Mouse (Mus musculus) limb, embryonic 14.5 days (tissue): ENCODE measurements around the gene Slc26a9. TPM values are rescaled to one million over a fixed set of nuclear protein-coding genes. Genes with fewer than 3 reads are reported as not detected.
A peak's percentile ranks its signal among the peaks of the same experiment; 100 is the strongest.

Source experiments
- ATAC-seq: fragments of 200-750 bp; cut with Nextera tagmentation; 2 replicates; pipeline ENCODE4 v1.8.0; 2017; ENCODE audit warnings: low read depth, moderate number of reproducible peaks, moderate TSS enrichment; ENCODE audit not compliant: low FRiP score
- DNase-seq: peaks from one replicate; pipeline ENCODE4 v3.0.0-alpha.2; 2015; ENCODE audit warnings: low spot score
- H3K27ac ChIP-seq: fragments of 300-500 bp; sonication (generic); replicated peaks from 2 replicates; pipeline ENCODE4 v1.5.1; 2014; ENCODE audit warnings: low read depth, mild to moderate bottlenecking, low read length, moderate library complexity, mixed read lengths
- H3K27me3 ChIP-seq: fragments of 300-500 bp; sonication (generic); 2 replicates; pipeline ENCODE4 v1.6.1; 2014; ENCODE audit warnings: low read length, mixed read lengths; ENCODE audit not compliant: control insufficient read depth, insufficient read depth
- H3K36me3 ChIP-seq: fragments of 300-500 bp; sonication (generic); 2 replicates; pipeline ENCODE4 v1.6.1; 2014; ENCODE audit warnings: mild to moderate bottlenecking, low read length, moderate library complexity, mixed read lengths; ENCODE audit not compliant: control insufficient read depth, insufficient read depth
- H3K4me1 ChIP-seq: fragments of 300-500 bp; sonication (generic); 2 replicates; pipeline ENCODE4 v1.6.1; 2014; ENCODE audit warnings: antibody characterized with exemption, low read length, mixed read lengths; ENCODE audit not compliant: control insufficient read depth, insufficient read depth
- H3K4me2 ChIP-seq: fragments of 300-500 bp; sonication (generic); replicated peaks from 2 replicates; pipeline ENCODE4 v1.6.1; 2014; ENCODE audit warnings: low read depth, mild to moderate bottlenecking, low read length, moderate library complexity; ENCODE audit not compliant: severe bottlenecking
- H3K4me3 ChIP-seq: fragments of 300-500 bp; sonication (generic); replicated peaks from 2 replicates; pipeline ENCODE4 v1.5.1; 2014; ENCODE audit warnings: low read length
- H3K9ac ChIP-seq: fragments of 300-500 bp; sonication (generic); 2 replicates; pipeline ENCODE4 v1.6.1; 2014; ENCODE audit warnings: mild to moderate bottlenecking, low read depth, low read length, moderate library complexity; ENCODE audit not compliant: severe bottlenecking
- H3K9me3 ChIP-seq: fragments of 300-500 bp; sonication (generic); 2 replicates; pipeline ENCODE4 v1.6.1; 2016; ENCODE audit warnings: low read length; ENCODE audit not compliant: control insufficient read depth
- POLR2A ChIP-seq: fragments of 200-500 bp; IDR thresholded peaks from 2 replicates; pipeline ENCODE4 v1.8.0; 2012; ENCODE audit warnings: inconsistent platforms, mild to moderate bottlenecking, moderate library complexity, borderline replicate concordance; ENCODE audit not compliant: insufficient read depth, insufficient read length; ENCODE audit errors: extremely low read depth
- WGBS: fragments of 180-500 bp; shearing (Covaris S2); extraction: QIAGEN DNeasy Blood & Tissue Kit; methylation state at CpG from one replicate; pipeline ENCODE4 v1.1.7; 2014; 5-methylcytosine and 5-hydroxymethylcytosine counted together
- polyA plus RNA-seq, 2 experiments: library from polyadenylated mRNA; depleted of rRNA in 1 of 2; stranded (reverse) in 1 of 2; unstranded in 1 of 2; fragments of >200 nt; fragmentation: Nextera tagmentation in 1 of 2; extraction: Ambion mirVana in 1 of 2; gene quantifications; 2 replicates each; pipeline versions ENCODE4 v1.2.1 to v1.2.3; 2012 to 2014

Gene Slc26a9
- polyA plus RNA-seq, 2 experiments, result 0.03 TPM; not detected in 1

- H3K9ac ChIP-seq, result no peak overlapping the region
- 27% methylated on average over 2 of the region's 2 CpGs for WGBS
- H3K4me3 ChIP-seq, result no peak overlapping the region
- no peaks in the 10 kb centered on the region for H3K36me3 ChIP-seq
- H3K4me1 ChIP-seq, result no peaks in the 10 kb centered on the region
- H3K4me2 ChIP-seq, result no peak overlapping the region
- H3K9me3 ChIP-seq, result no peaks in the 10 kb centered on the region
- H3K27me3 ChIP-seq, result no peaks in the 10 kb centered on the region
- TF ChIP-seq POLR2A, result no peak
- H3K27ac ChIP-seq, result no peak overlapping the region
- DNase-seq, result peak; percentile 91
- ATAC-seq, result peak; percentile 66
These were observed 31.4 kb upstream of the Slc26a9 start for GRCm38 (mm10) chr1:131712386-131712785.

GRCm38 (mm10) chr1:131714388-131715337 is 29.2 kb upstream of the Slc26a9 start:
- no peaks in the 10 kb centered on the region for H3K9me3 ChIP-seq
- H3K27me3 ChIP-seq, result no peaks in the 10 kb centered on the region
- no peak for ATAC-seq
- 75% methylated on average over 20 of the region's 20 CpGs for WGBS
- H3K4me2 ChIP-seq, result no peak overlapping the region
- no peak for TF ChIP-seq POLR2A
- no peak overlapping the region for H3K27ac ChIP-seq
- no peaks in the 10 kb centered on the region for H3K4me1 ChIP-seq
- H3K9ac ChIP-seq, result no peak overlapping the region
- no peak for DNase-seq
- H3K4me3 ChIP-seq, result no peak overlapping the region
- H3K36me3 ChIP-seq, result no peaks in the 10 kb centered on the region

GRCm38 (mm10) chr1:131718952-131719694 is 24.7 kb upstream of the Slc26a9 start:
- H3K4me3 ChIP-seq, result no peak overlapping the region
- no peaks in the 10 kb centered on the region for H3K9me3 ChIP-seq
- TF ChIP-seq POLR2A, result no peak
- H3K9ac ChIP-seq, result no peak overlapping the region
- no peak overlapping the region for H3K4me2 ChIP-seq
- no peak overlapping the region for H3K27ac ChIP-seq
- 62% methylated on average over 16 of the region's 16 CpGs for WGBS
- H3K36me3 ChIP-seq, result no peaks in the 10 kb centered on the region
- H3K4me1 ChIP-seq, result no peaks in the 10 kb centered on the region
- ATAC-seq (no peak), DNase-seq (no peak)
- no peaks in the 10 kb centered on the region for H3K27me3 ChIP-seq

- H3K9ac ChIP-seq, result no peak overlapping the region
These were observed 21.8 kb upstream of the Slc26a9 start for GRCm38 (mm10) chr1:131721989-131722388.

GRCm38 (mm10) chr1:131723549-131723948 is 20.3 kb upstream of the Slc26a9 start:
- Histone ChIP-seq H3K9me3 (no peaks in the 10 kb centered on the region), H3K27me3 (no peaks in the 10 kb centered on the region), H3K4me2 (no peak overlapping the region), H3K4me3 (no peak overlapping the region), H3K36me3 (no peaks in the 10 kb centered on the region), H3K4me1 (no peaks in the 10 kb centered on the region), H3K27ac (no peak overlapping the region), H3K9ac (no peak overlapping the region)
- TF ChIP-seq POLR2A, result no peak
- DNase-seq, result no peak
- WGBS, result 75% methylated on average over 4 of the region's 4 CpGs
- no peak for ATAC-seq

More at GRCm38 (mm10) chr1:131721989-131722388, 21.8 kb upstream of the Slc26a9 start:
- no peak overlapping the region for H3K27ac ChIP-seq
- H3K27me3 ChIP-seq, result no peaks in the 10 kb centered on the region
- TF ChIP-seq POLR2A, result no peak
- H3K9me3 ChIP-seq, result no peaks in the 10 kb centered on the region
- 92% methylated on average over 3 of the region's 3 CpGs for WGBS
- H3K36me3 ChIP-seq, result no peaks in the 10 kb centered on the region
- no peak for DNase-seq
- ATAC-seq, result no peak
- no peak overlapping the region for H3K4me2 ChIP-seq
- no peak overlapping the region for H3K4me3 ChIP-seq
- H3K4me1 ChIP-seq, result no peaks in the 10 kb centered on the region
